Mouse (Mus musculus): ENCODE results near the gene Col12a1. TPM values are rescaled to one million over a fixed set of nuclear protein-coding genes. Genes with fewer than 3 reads are reported as not detected.

Col12a1 gene
- polyA plus RNA-seq, 1 experiment from 2014 or later: 7.3 TPM

DNA sequence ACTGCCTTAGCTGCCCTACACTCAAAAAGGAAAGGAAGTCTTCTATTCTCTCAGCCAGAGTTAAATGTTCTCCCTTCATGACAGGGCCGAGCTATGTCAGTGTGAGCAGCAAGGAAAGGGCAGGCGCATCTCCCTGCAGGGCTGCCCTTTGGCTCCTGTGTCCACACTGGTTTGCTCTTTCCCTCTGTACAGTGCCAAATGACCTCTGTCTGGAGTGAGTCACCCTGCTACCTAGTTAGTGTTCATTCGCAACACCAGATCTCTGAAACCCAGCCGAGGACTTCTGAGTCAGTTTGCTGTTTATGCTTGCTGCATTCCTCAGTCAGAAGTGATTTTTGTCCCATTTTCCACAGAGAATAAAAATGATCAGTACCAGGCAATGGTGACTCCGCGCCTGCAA lies 108.3 kb downstream of the Col12a1 start:
- H3K9me3 ChIP-seq: no peaks in the 10 kb centered on the region
- peaks cover 10% of the 10 kb centered on the region for H3K4me1 ChIP-seq
- no peaks in the 10 kb centered on the region for H3K36me3 ChIP-seq (replicated peaks)
- 69% methylated on average over 6 of the region's 6 CpGs for WGBS
- no peaks in the 10 kb centered on the region; the same call in 1 of the 2 replicates for H3K27me3 ChIP-seq (replicated peaks; ENCODE audit: low read depth, poor library complexity, severe bottlenecking)
- H3K4me3 ChIP-seq: no peak overlapping the region
- no peak for DNase-seq (ENCODE audit: low spot score)
- H3K27ac ChIP-seq (replicated peaks): no peak overlapping the region

DNA sequence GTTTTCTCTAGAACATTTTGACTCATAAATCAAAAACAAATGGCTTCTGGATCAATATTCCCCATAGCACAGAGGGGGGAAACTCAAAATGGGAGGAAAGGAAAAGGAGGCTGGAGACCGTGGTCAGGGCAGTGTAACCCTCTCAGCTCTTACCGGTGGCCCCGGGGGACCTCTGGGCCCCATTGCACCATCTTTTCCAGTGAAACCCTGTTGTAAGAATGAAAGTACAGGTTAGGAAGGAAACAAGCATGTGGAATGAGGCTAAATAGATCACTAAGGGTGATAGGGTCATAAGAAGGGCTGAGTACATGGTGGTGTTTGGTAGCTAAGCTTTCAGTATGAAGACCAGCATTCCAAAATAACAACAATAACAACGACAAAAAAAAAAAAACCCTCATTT lies 109.0 kb downstream of the Col12a1 start:
- H3K9me3 ChIP-seq: no peaks in the 10 kb centered on the region
- H3K27ac ChIP-seq (replicated peaks): no peak overlapping the region
- H3K27me3 ChIP-seq (replicated peaks; ENCODE audit: low read depth, poor library complexity, severe bottlenecking): no peaks in the 10 kb centered on the region; the same call in 1 of the 2 replicates
- WGBS: 73% methylated on average over 4 of the region's 4 CpGs
- no peaks in the 10 kb centered on the region for H3K36me3 ChIP-seq (replicated peaks)
- H3K4me3 ChIP-seq: no peak overlapping the region
- no peak for DNase-seq (ENCODE audit: low spot score)
- H3K4me1 ChIP-seq: peaks cover 10% of the 10 kb centered on the region

DNA sequence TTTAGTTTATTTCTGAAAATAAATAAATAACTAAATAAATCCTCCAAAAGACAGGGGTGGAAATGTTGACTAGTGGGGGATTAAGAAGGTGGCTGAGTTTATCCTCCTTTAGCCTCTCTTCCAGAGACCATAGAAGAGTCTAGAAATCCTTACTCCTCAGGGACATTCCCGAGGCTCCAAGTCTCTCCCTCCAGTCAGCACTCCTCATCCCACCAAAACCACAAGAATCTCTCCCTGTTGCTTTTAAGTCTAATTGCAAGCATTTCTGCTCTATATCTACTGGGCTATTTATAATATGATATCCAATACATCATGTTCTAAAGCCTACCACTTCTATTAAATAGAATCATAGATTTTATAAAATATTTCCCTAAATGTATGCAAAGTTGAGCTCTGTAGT lies 109.8 kb downstream of the Col12a1 start:
- 71% methylated on average over 1 of the region's 1 CpGs for WGBS
- Histone ChIP-seq H3K36me3 (replicated peaks) (no peaks in the 10 kb centered on the region), H3K27me3 (replicated peaks; ENCODE audit: low read depth, poor library complexity, severe bottlenecking) (peaks cover 7% of the 10 kb centered on the region; the same call in 1 of the 2 replicates)

DNA sequence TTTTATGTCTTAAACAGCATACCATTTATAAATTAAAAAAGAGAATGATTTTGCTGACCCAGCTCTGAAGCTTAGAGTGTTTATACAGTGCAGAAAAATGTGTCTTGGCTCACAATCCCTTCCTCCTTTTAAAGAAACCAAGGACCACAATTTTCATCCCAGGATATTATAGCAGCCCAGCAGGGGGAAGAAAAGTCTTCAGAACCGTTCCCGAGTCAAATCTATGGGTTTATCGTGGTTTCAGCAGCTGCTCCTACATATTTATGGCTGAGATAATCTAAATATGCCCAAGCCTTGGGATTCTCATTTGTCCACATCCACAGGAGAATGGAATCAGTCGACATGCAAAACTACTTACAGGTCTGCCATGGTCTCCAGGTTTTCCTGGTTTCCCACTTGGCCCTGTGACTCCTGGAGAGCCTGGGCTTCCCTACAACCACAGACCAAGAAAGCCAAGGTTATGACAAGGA lies 110.5 kb downstream of the Col12a1 start:
- H3K27ac ChIP-seq (replicated peaks): no peak overlapping the region
- H3K4me1 ChIP-seq: peaks cover 10% of the 10 kb centered on the region
- 82% methylated on average over 4 of the region's 4 CpGs for WGBS
- H3K4me3 ChIP-seq: no peak overlapping the region
- no peaks in the 10 kb centered on the region for H3K9me3 ChIP-seq
- no peak for DNase-seq (ENCODE audit: low spot score)
- H3K36me3 ChIP-seq (replicated peaks): no peaks in the 10 kb centered on the region
- peaks cover 8% of the 10 kb centered on the region; the same call in 1 of the 2 replicates for H3K27me3 ChIP-seq (replicated peaks; ENCODE audit: low read depth, poor library complexity, severe bottlenecking)

More for the DNA sequence above, 109.8 kb downstream of the Col12a1 start:
- H3K4me1 ChIP-seq: peaks cover 10% of the 10 kb centered on the region
- DNase-seq (ENCODE audit: low spot score): no peak
- H3K4me3 ChIP-seq: no peak overlapping the region
- no peak overlapping the region for H3K27ac ChIP-seq (replicated peaks)
- H3K9me3 ChIP-seq: no peaks in the 10 kb centered on the region

DNA sequence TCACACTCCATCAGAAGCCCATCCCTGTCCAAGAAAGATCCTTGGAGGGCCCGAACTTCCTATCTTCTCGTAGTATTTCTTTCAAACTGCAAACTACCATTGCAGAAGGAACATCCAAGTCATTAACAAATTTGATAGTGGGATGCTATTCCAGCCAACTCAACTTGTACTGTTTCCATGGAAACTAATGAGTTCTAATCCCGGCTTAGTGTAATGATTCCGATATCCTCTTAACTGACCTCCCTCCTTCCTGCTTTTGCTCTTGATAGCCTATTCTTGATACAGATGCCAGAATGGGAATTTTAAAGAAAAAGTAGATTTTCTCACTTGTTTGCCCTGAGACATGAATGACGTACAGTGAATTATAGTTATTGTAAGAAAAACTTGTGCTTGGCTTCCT lies 112.5 kb downstream of the Col12a1 start:
- peaks cover 8% of the 10 kb centered on the region; the same call in 1 of the 2 replicates for H3K27me3 ChIP-seq (replicated peaks; ENCODE audit: low read depth, poor library complexity, severe bottlenecking)
- no peaks in the 10 kb centered on the region for H3K9me3 ChIP-seq
- H3K4me3 ChIP-seq: no peak overlapping the region
- DNase-seq (ENCODE audit: low spot score): no peak
- H3K4me1 ChIP-seq: peaks cover 10% of the 10 kb centered on the region
- WGBS: 77% methylated on average over 5 of the region's 5 CpGs
- no peak overlapping the region for H3K27ac ChIP-seq (replicated peaks)
- H3K36me3 ChIP-seq (replicated peaks): no peaks in the 10 kb centered on the region

DNA sequence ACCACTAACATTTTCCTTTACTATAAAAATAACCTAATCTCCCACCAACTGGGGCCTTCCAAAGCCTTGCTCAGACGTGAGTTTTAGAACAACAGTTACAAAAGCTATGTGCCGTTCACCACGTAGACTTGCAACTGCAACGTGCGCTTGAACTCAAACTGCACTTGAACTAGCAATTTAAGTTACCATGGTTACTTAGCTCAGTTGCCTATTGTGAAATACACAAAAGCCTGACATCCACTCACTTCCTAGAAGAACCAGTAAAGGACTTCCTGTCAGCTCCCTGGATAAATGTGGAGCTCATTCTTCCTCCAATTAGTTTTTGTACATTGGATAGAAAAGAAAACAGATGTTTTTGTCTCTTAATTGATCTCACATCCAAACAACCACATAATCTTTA lies 112.9 kb downstream of the Col12a1 start:
- Histone ChIP-seq H3K27ac (replicated peaks) (no peak overlapping the region), H3K36me3 (replicated peaks) (no peaks in the 10 kb centered on the region), H3K27me3 (replicated peaks; ENCODE audit: low read depth, poor library complexity, severe bottlenecking) (peaks cover 8% of the 10 kb centered on the region; the same call in 1 of the 2 replicates), H3K4me1 (peaks cover 10% of the 10 kb centered on the region), H3K4me3 (no peak overlapping the region), H3K9me3 (no peaks in the 10 kb centered on the region)
- WGBS: 70% methylated on average over 5 of the region's 5 CpGs
- no peak for DNase-seq (ENCODE audit: low spot score)

DNA sequence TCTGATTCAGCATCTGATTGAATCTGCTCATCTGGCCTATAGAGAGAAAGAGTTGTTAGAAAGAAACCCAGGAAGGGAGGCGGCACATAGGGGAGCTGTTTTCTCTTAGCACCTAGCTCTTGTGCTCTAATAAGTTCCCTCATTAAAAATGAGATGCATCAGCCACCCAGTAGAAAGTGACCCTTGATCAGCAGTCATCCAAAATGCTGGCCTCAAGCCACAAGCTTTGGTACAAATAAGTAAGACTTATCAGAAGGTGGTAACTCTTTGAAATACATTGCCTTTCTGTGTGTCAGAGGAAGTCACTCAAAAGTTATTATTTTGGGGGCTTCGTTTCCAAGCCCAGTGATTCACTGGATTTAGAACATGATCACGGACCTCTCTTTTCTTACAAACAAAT lies 114.1 kb downstream of the Col12a1 start:
- no peak overlapping the region for H3K27ac ChIP-seq (replicated peaks)
- no peaks in the 10 kb centered on the region for H3K36me3 ChIP-seq (replicated peaks)
- peaks cover 8% of the 10 kb centered on the region; the same call in 1 of the 2 replicates for H3K27me3 ChIP-seq (replicated peaks; ENCODE audit: low read depth, poor library complexity, severe bottlenecking)
- H3K4me1 ChIP-seq: peaks cover 8% of the 10 kb centered on the region
- 89% methylated on average over 3 of the region's 3 CpGs for WGBS
- no peak overlapping the region for H3K4me3 ChIP-seq
- no peaks in the 10 kb centered on the region for H3K9me3 ChIP-seq
- DNase-seq (ENCODE audit: low spot score): no peak

DNA sequence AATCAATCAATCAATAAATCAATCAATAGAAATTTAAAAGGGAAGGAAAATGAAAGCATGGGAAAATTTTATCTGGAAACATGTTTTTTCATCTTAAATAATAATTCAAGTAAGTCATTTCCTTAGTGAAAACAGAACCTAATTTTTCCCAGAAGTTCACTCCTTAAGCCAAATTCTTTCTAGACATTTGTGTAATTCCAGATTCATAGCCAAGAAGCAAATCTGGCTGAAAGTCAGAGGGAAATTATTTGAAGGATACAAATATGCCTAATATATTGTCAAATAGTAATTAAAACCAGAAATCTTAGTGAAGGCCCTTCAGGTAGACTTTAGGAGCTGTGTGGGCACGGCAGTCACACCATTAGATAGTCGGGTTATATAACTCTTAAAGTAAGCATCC lies 115.2 kb downstream of the Col12a1 start:
- Histone ChIP-seq H3K27ac (replicated peaks) (no peak overlapping the region), H3K4me3 (no peak overlapping the region), H3K9me3 (no peaks in the 10 kb centered on the region), H3K4me1 (peaks cover 10% of the 10 kb centered on the region), H3K27me3 (replicated peaks; ENCODE audit: low read depth, poor library complexity, severe bottlenecking) (peaks cover 8% of the 10 kb centered on the region; the same call in 1 of the 2 replicates), H3K36me3 (replicated peaks) (no peaks in the 10 kb centered on the region)
- no peak for DNase-seq (ENCODE audit: low spot score)
- WGBS: 82% methylated on average over 2 of the region's 2 CpGs

DNA sequence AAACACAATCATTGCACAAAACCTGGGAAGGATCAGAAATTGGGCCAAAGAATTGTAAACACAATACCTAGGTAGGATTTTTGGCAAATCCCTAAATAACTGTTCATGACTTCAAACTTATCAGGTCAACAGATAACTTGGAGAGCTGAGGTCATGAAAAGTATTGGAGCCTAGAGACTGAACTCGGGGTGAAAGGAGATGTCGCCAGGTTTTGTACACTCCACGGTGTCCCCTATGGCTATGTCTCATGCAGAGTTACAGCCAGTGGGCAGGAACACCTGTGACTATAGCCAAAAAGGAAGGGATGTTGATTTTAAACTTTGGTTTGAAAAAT lies 118.4 kb downstream of the Col12a1 start:
- WGBS: 92% methylated on average over 3 of the region's 3 CpGs
- H3K27ac ChIP-seq (replicated peaks): no peak overlapping the region
- no peaks in the 10 kb centered on the region for H3K9me3 ChIP-seq
- H3K36me3 ChIP-seq (replicated peaks): no peaks in the 10 kb centered on the region
- H3K27me3 ChIP-seq (replicated peaks; ENCODE audit: low read depth, poor library complexity, severe bottlenecking): peaks cover 8% of the 10 kb centered on the region; the same call in 1 of the 2 replicates
- H3K4me1 ChIP-seq: 0 out of 2 replicates have a peak, but pooled peaks cover 3% of the 10 kb centered on the region
- DNase-seq (ENCODE audit: low spot score): no peak
- H3K4me3 ChIP-seq: no peak overlapping the region

DNA sequence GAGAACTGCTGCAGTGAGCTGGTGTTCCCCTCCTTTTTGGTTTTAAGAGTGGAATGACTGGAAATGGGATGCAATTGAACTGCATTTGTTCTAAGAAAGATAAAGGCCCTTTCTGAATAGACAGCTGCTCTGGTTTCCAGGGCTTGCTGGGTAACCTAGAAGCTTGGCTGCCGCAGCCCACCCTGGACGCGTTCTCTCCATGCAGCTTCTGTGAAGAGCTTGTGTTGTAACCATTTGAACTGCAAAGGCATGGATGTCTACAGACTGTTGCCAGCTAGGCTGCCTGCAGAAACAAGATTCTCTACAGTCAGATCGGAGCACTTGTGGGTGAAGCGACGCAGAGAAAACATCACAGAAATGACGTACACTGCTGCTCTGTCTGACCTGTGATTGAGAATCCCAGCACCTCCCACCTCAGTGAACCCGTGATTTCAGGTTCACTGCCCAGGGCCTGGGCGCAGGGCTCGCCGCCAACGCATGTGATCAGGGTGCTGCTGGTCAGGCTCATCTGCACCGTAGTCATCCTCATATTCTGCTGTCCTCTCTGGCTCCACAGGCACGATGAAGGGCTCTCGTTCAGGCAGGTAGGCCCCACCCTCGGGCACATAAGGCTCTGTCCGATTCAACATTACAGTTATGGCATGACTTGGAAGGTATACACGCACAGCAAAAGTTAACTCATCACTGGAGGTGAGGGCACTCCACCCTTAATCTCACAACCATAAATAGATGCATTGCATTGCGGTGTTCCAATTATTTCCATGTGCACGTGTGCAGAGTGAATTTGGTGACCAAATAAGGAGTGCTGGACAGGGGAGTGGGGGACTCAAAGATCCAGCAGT lies 119.0 kb downstream of the Col12a1 start:
- no peaks in the 10 kb centered on the region for H3K9me3 ChIP-seq
- no peaks in the 10 kb centered on the region for H3K36me3 ChIP-seq (replicated peaks)
- peaks cover 8% of the 10 kb centered on the region; the same call in 1 of the 2 replicates for H3K27me3 ChIP-seq (replicated peaks; ENCODE audit: low read depth, poor library complexity, severe bottlenecking)
- H3K4me3 ChIP-seq: no peak overlapping the region
- DNase-seq (ENCODE audit: low spot score): no peak
- no peak overlapping the region for H3K27ac ChIP-seq (replicated peaks)
- 87% methylated on average over 20 of the region's 20 CpGs for WGBS
- H3K4me1 ChIP-seq: 0 out of 2 replicates have a peak, but pooled peaks cover 3% of the 10 kb centered on the region

DNA sequence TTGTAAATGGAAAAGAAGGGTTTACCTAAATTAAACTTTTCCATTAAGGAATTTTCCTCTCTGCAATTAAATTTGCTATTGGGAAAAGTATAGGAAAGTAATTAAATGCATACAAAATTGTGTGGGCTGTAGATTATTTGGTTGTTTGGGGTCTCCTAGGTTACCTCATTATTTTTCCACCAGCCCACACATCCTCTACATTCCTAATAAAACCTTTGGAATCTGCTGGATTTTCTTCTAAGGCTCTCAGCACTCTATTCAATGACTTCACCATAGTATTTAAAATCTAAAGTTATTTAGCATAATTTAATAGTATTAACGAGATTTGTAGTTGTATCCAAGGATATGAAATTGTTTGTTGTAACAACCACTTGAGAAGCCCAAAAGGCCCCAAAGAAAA lies 120.1 kb downstream of the Col12a1 start:
- Histone ChIP-seq H3K27me3 (replicated peaks; ENCODE audit: low read depth, poor library complexity, severe bottlenecking) (no peaks in the 10 kb centered on the region), H3K27ac (replicated peaks) (no peak overlapping the region), H3K36me3 (replicated peaks) (no peaks in the 10 kb centered on the region), H3K4me1 (0 out of 2 replicates have a peak, but pooled peaks cover 3% of the 10 kb centered on the region), H3K9me3 (no peaks in the 10 kb centered on the region), H3K4me3 (no peak overlapping the region)
- no peak for DNase-seq (ENCODE audit: low spot score)
- WGBS: 78% methylated on average over 1 of the region's 1 CpGs

DNA sequence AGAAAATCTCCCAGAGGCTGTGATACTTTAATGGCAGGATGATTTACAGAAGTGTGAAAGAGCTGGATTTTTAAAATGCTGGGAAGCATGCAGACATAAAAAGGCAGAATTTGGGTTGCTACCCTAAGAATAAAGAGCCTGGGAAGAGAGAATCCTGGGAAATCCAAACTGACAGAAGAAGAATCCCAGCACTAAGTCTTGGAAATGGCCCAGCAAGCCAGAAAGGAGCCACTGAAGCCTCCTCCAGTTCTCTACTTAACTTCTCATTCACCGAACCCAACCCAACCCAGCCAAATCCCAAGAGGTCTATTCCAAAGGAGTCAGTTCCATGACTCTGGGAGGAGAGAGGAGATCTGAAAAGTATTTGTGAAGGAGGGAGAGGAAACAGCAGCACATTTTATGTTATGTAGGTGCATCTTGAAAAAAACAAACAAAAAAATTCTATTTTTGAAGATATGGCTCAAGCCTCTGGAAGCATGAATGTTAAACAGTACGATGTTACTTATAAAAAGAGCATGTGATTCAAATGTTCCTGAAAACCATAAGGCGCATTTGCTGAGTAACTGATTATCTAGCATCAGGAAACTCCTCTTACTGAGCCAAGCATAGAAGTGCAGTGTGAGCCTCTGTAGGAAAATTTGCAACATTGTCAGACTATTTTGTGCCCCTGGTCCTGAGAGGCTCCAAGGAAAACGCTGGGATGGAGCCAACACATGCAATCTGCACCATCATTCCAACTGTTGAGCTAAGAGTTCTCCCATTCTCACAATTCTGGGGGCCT lies 132.0 kb downstream of the Col12a1 start:
- no peaks in the 10 kb centered on the region for H3K27me3 ChIP-seq (replicated peaks; ENCODE audit: low read depth, poor library complexity, severe bottlenecking)
- no peaks in the 10 kb centered on the region for H3K9me3 ChIP-seq
- DNase-seq (ENCODE audit: low spot score): no peak
- H3K27ac ChIP-seq (replicated peaks): no peak overlapping the region
- no peak overlapping the region for H3K4me3 ChIP-seq
- no peaks in the 10 kb centered on the region for H3K4me1 ChIP-seq
- no peaks in the 10 kb centered on the region for H3K36me3 ChIP-seq (replicated peaks)
- 84% methylated on average over 4 of the region's 4 CpGs for WGBS

Data from embryonic facial prominence, embryonic 10.5 days (tissue).